Mouse (Mus musculus) spleen, adult 2 months (tissue): ENCODE results near the gene Elf2.

Source experiments
- CTCF ChIP-seq: fragments of 200-500 bp; IDR thresholded peaks from 2 replicates; pipeline ENCODE4 v1.5.1; 2011; ENCODE audit warnings: mild to moderate bottlenecking, inconsistent platforms; ENCODE audit not compliant: insufficient read depth, insufficient read length, insufficient replicate concordance; ENCODE audit errors: extremely low read depth
- POLR2A ChIP-seq: fragments of 200-500 bp; IDR thresholded peaks from 2 replicates; pipeline ENCODE4 v1.6.1; 2011; ENCODE audit warnings: low read depth, low read length, inconsistent platforms

DNA sequence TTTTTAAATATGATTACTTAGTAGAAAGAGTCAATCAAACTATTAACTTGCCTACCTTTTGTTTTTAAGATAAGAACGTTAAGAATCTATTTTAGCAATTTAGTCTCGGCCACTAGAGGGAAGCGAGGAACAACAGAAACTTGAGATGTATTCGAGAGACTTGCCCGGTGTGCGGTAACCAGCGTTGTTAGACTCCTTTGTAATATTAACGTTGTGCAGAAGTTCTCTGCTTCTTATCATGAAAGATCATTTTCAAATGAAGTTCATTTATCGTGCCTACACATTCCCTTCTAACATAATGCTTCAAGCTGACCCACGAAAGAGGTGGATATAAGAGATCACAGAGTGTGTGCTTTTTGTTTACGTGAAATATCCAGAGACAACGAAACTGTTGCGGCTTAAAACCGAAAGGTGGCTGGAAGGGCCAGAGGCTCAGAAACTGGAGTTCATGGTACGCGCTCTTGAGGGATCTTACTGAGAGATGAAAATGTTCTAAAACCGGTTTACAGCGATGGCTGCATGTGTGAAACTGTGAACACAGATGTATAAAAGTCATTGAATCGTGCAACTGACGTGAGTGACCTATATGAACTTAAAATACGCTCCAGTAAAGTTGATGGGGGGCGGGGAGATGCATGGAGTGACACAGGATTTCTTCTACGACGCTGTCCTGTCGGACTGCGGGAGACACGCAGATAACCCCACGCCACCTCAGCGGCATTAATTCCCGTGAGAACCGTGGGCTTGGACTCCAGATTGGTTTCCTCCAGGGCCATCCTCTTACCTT is 37.6 kb upstream of the Elf2 start:
- TF ChIP-seq POLR2A, result no peak
- no peak for TF ChIP-seq CTCF
